Mouse (Mus musculus): ENCODE data around the gene Msrb3. TPM values are rescaled to one million over a fixed set of nuclear protein-coding genes. Genes with fewer than 3 reads are reported as not detected.

Msrb3 gene
- polyA plus RNA-seq, 2 experiments, result 0.60 to 1.5 TPM

GRCm38 (mm10) chr10:120826795-120827669 lies 71.9 kb downstream of the Msrb3 start:
- H3K4me2 ChIP-seq (ENCODE audit: low read depth), result no peak overlapping the region
- no peaks in the 10 kb centered on the region for H3K27me3 ChIP-seq (ENCODE audit: control insufficient read depth, insufficient read depth, low read length)
- ATAC-seq (ENCODE audit: insufficient read depth) (no peak), DNase-seq (ENCODE audit: low read depth in 3 of 3, low spot score in 3 of 3) (peak in 1 of 3 experiments; percentile 7)
- no peaks in the 10 kb centered on the region for H3K9me3 ChIP-seq (ENCODE audit: control insufficient read depth, low read length)
- no peaks in the 10 kb centered on the region for H3K36me3 ChIP-seq (replicated peaks; ENCODE audit: control insufficient read depth, insufficient read depth, low read depth)
- peaks cover 0 to 2% of the 10 kb centered on the region in 2 experiments; a peak in 2 of 4 replicates for H3K4me1 ChIP-seq (replicated peaks; ENCODE audit: control insufficient read depth in 2 of 2, insufficient read depth in 2 of 2, low read length in 1 of 2)
- TF ChIP-seq EP300 (IDR thresholded peaks at IDR 0.05; ENCODE audit: low read depth) (no peak), CTCF (IDR thresholded peaks at IDR 0.05; ENCODE audit: low read depth) (no peak)
- no peak overlapping the region for H3K9ac ChIP-seq (replicated peaks)
- H3K4me3 ChIP-seq (ENCODE audit: insufficient read depth in 1 of 2, low read depth in 2 of 2, low read length in 2 of 2), result no peak overlapping the region
- WGBS (ENCODE audit: insufficient replicate concordance), result 44% methylated on average over 27 of the region's 27 CpGs
- H3K27ac ChIP-seq, result no peak overlapping the region

- no peak overlapping the region for H3K4me2 ChIP-seq (ENCODE audit: low read depth)
- TF ChIP-seq EP300 (IDR thresholded peaks at IDR 0.05; ENCODE audit: low read depth) (no peak), CTCF (IDR thresholded peaks at IDR 0.05; ENCODE audit: low read depth) (no peak)
- peaks cover 0 to 4% of the 10 kb centered on the region in 2 experiments; a peak in 2 of 4 replicates for H3K4me1 ChIP-seq (replicated peaks; ENCODE audit: control insufficient read depth in 2 of 2, insufficient read depth in 2 of 2, low read length in 1 of 2)
- H3K27ac ChIP-seq, result no peak overlapping the region
- no peak overlapping the region for H3K4me3 ChIP-seq (ENCODE audit: insufficient read depth in 1 of 2, low read depth in 2 of 2, low read length in 2 of 2)
- no peak overlapping the region for H3K9ac ChIP-seq (replicated peaks)
- no peak for ATAC-seq (ENCODE audit: insufficient read depth)
- no peak for DNase-seq (ENCODE audit: low read depth in 3 of 3, low spot score in 3 of 3)
- 33% methylated on average over 7 of the region's 7 CpGs for WGBS (ENCODE audit: insufficient replicate concordance)
- H3K9me3 ChIP-seq (ENCODE audit: control insufficient read depth, low read length), result no peaks in the 10 kb centered on the region
- H3K36me3 ChIP-seq (replicated peaks; ENCODE audit: control insufficient read depth, insufficient read depth, low read depth), result no peaks in the 10 kb centered on the region
- no peaks in the 10 kb centered on the region for H3K27me3 ChIP-seq (ENCODE audit: control insufficient read depth, insufficient read depth, low read length)
Measured at GRCm38 (mm10) chr10:120826381-120826780, 72.5 kb downstream of the Msrb3 start.

- ATAC-seq (ENCODE audit: insufficient read depth), result no peak
- H3K9ac ChIP-seq (replicated peaks), result no peak overlapping the region
- no peak overlapping the region for H3K4me2 ChIP-seq (ENCODE audit: low read depth)
- no peak for DNase-seq (ENCODE audit: low read depth in 3 of 3, low spot score in 3 of 3)
- no peak for TF ChIP-seq EP300 (IDR thresholded peaks at IDR 0.05; ENCODE audit: low read depth)
- no peak for TF ChIP-seq CTCF (IDR thresholded peaks at IDR 0.05; ENCODE audit: low read depth)
- H3K27me3 ChIP-seq (ENCODE audit: control insufficient read depth, insufficient read depth, low read length), result no peaks in the 10 kb centered on the region
- no peaks in the 10 kb centered on the region for H3K9me3 ChIP-seq (ENCODE audit: control insufficient read depth, low read length)
- WGBS (ENCODE audit: insufficient replicate concordance), result 76% methylated on average over 11 of the region's 11 CpGs
- peaks cover 0 to 4% of the 10 kb centered on the region in 2 experiments; a peak in 2 of 4 replicates for H3K4me1 ChIP-seq (replicated peaks; ENCODE audit: control insufficient read depth in 2 of 2, insufficient read depth in 2 of 2, low read length in 1 of 2)
- no peak overlapping the region for H3K27ac ChIP-seq
- H3K36me3 ChIP-seq (replicated peaks; ENCODE audit: control insufficient read depth, insufficient read depth, low read depth), result no peaks in the 10 kb centered on the region
- no peak overlapping the region for H3K4me3 ChIP-seq (ENCODE audit: insufficient read depth in 1 of 2, low read depth in 2 of 2, low read length in 2 of 2)
Measured at GRCm38 (mm10) chr10:120825594-120825993, 73.3 kb downstream of the Msrb3 start.

GRCm38 (mm10) chr10:120821491-120822358 lies 77.2 kb downstream of the Msrb3 start:
- DNase-seq (ENCODE audit: low read depth in 3 of 3, low spot score in 3 of 3), result no peak
- H3K4me1 ChIP-seq (replicated peaks; ENCODE audit: control insufficient read depth in 2 of 2, insufficient read depth in 2 of 2, low read length in 1 of 2), result peaks cover 0 to 4% of the 10 kb centered on the region in 2 experiments; a peak in 2 of 4 replicates
- no peaks in the 10 kb centered on the region for H3K9me3 ChIP-seq (ENCODE audit: control insufficient read depth, low read length)
- TF ChIP-seq CTCF (IDR thresholded peaks at IDR 0.05; ENCODE audit: low read depth), result no peak
- TF ChIP-seq EP300 (IDR thresholded peaks at IDR 0.05; ENCODE audit: low read depth), result no peak
- no peak for ATAC-seq (ENCODE audit: insufficient read depth)
- H3K36me3 ChIP-seq (replicated peaks; ENCODE audit: control insufficient read depth, insufficient read depth, low read depth), result no peaks in the 10 kb centered on the region
- no peak overlapping the region for H3K9ac ChIP-seq (replicated peaks)
- 24% methylated on average over 20 of the region's 20 CpGs for WGBS (ENCODE audit: insufficient replicate concordance)
- no peak overlapping the region for H3K4me2 ChIP-seq (ENCODE audit: low read depth)
- H3K4me3 ChIP-seq (ENCODE audit: insufficient read depth in 1 of 2, low read depth in 2 of 2, low read length in 2 of 2), result no peak overlapping the region
- H3K27ac ChIP-seq, result no peak overlapping the region
- H3K27me3 ChIP-seq (ENCODE audit: control insufficient read depth, insufficient read depth, low read length), result no peaks in the 10 kb centered on the region
